Mouse (Mus musculus): ENCODE measurements around the gene Gm28539.

Gm28539 gene

GRCm38 (mm10) chr16:18836468-18837208 lies at the start of gene Gm28539, which contains the start of gene 2510002D24Rik:
Gene Gm28539, plus strand, starts transcription at chr16:18836584.
Gene 2510002D24Rik, plus strand, starts transcription at chr16:18836578.
- in situ Hi-C loops (cut with MboI, MseI): loop anchor here (10.0 kb wide), 1 partner anchor 942 kb away; the partner anchor contains the start of genes Dgcr2, Gm20518, Tssk1 and Tssk2

GRCm38 (mm10) chr16:18786652-18787051 lies 49.7 kb upstream of the Gm28539 start:
- in situ Hi-C loops (cut with MboI, MseI): no loop called here

GRCm38 (mm10) chr16:18788627-18789406 lies 47.6 kb upstream of the Gm28539 start:
- in situ Hi-C loops (cut with MboI, MseI): no loop called here

- in situ Hi-C loops (cut with MboI, MseI): loop anchor here (5.0 kb wide), 1 partner anchor 513 kb away; no protein-coding TSS in a partner anchor
These were observed 41.0 kb upstream of the Gm28539 start for GRCm38 (mm10) chr16:18795223-18795899.

- in situ Hi-C loops (cut with MboI, MseI): loop anchor here (5.0 kb wide), 1 partner anchor 514 kb away; no protein-coding TSS in a partner anchor
These were observed 39.7 kb upstream of the Gm28539 start for GRCm38 (mm10) chr16:18796645-18797044.

- in situ Hi-C loops (cut with MboI, MseI): loop anchor here (5.0 kb wide), 1 partner anchor 516 kb away; no protein-coding TSS in a partner anchor
These were observed 38.2 kb upstream of the Gm28539 start for GRCm38 (mm10) chr16:18798151-18798550.

GRCm38 (mm10) chr16:18798841-18799240 lies 37.5 kb upstream of the Gm28539 start:
- in situ Hi-C loops (cut with MboI, MseI): loop anchor here (5.0 kb wide), 1 partner anchor 517 kb away; no protein-coding TSS in a partner anchor

GRCm38 (mm10) chr16:18805746-18806145 lies 30.6 kb upstream of the Gm28539 start:
- in situ Hi-C loops (cut with MboI, MseI): no loop called here

GRCm38 (mm10) chr16:18809001-18809400 lies 27.4 kb upstream of the Gm28539 start:
- in situ Hi-C loops (cut with MboI, MseI): no loop called here

GRCm38 (mm10) chr16:18811032-18811431 lies 25.4 kb upstream of the Gm28539 start:
- in situ Hi-C loops (cut with MboI, MseI): no loop called here

- in situ Hi-C loops (cut with MboI, MseI): no loop called here
These were observed 24.7 kb upstream of the Gm28539 start, which contains the start of the genes Ufd1 and Cdc45 for GRCm38 (mm10) chr16:18811468-18812384. Gene Ufd1, plus strand, starts transcription at chr16:18811779. Gene Cdc45, minus strand, starts transcription at chr16:18811987.

- in situ Hi-C loops (cut with MboI, MseI): no loop called here
These were observed 23.9 kb upstream of the Gm28539 start for GRCm38 (mm10) chr16:18812385-18812910.

- in situ Hi-C loops (cut with MboI, MseI): no loop called here
These were observed 14.0 kb upstream of the Gm28539 start for GRCm38 (mm10) chr16:18822356-18822755.

- in situ Hi-C loops (cut with MboI, MseI): no loop called here
These were observed 13.5 kb upstream of the Gm28539 start for GRCm38 (mm10) chr16:18822925-18823324.

- in situ Hi-C loops (cut with MboI, MseI): no loop called here
These were observed 7.8 kb upstream of the Gm28539 start for GRCm38 (mm10) chr16:18828630-18829029.

GRCm38 (mm10) chr16:18829102-18829501 lies 7.3 kb upstream of the Gm28539 start:
- in situ Hi-C loops (cut with MboI, MseI): no loop called here

- in situ Hi-C loops (cut with MboI, MseI): loop anchor here (10.0 kb wide), 1 partner anchor 939 kb away; the partner anchor contains the start of genes Dgcr2, Gm20518, Tssk1 and Tssk2
These were observed 2.9 kb upstream of the Gm28539 start for GRCm38 (mm10) chr16:18833486-18833885.

GRCm38 (mm10) chr16:18836073-18836467 lies 314 bp upstream of the Gm28539 start:
- in situ Hi-C loops (cut with MboI, MseI): loop anchor here (10.0 kb wide), 1 partner anchor 941 kb away; the partner anchor contains the start of genes Dgcr2, Gm20518, Tssk1 and Tssk2

GRCm38 (mm10) chr16:18838346-18838745 lies 2.0 kb downstream of the Gm28539 start:
- in situ Hi-C loops (cut with MboI, MseI): loop anchor here (10.0 kb wide), 1 partner anchor 944 kb away; the partner anchor contains the start of genes Dgcr2, Gm20518, Tssk1 and Tssk2

GRCm38 (mm10) chr16:18846301-18846820 lies 10.0 kb downstream of the Gm28539 start:
- in situ Hi-C loops (cut with MboI, MseI): no loop called here
